Mouse (Mus musculus) T-helper 1 cell (primary cell): Measurements from ENCODE around the gene Klc3.

Experiments
- in situ Hi-C: fragments of 300-600 bp; cut with MboI, MseI; formaldehyde crosslinking; loops from one replicate; pipeline ENCODE4 v1.15.1; 2025; ENCODE audit warnings: high pct_unique_total_duplicates

Klc3 gene

GRCm38 (mm10) chr7:19403731-19404296 is at the start of gene Klc3:
TSS of gene Klc3 (minus strand) at chr7:19404104.
- in situ Hi-C loops: no loop called here

- in situ Hi-C loops: no loop called here
These were observed 45.3 kb upstream of the Klc3 start for GRCm38 (mm10) chr7:19449165-19449564.

GRCm38 (mm10) chr7:19447689-19448088 is 43.8 kb upstream of the Klc3 start:
- in situ Hi-C loops: no loop called here

GRCm38 (mm10) chr7:19444801-19445200 is 40.9 kb upstream of the Klc3 start:
- in situ Hi-C loops: no loop called here

GRCm38 (mm10) chr7:19443344-19443743 is 39.4 kb upstream of the Klc3 start:
- in situ Hi-C loops: no loop called here

GRCm38 (mm10) chr7:19441448-19442091 is 37.7 kb upstream of the Klc3 start:
- in situ Hi-C loops: no loop called here

GRCm38 (mm10) chr7:19437048-19437447 is 33.1 kb upstream of the Klc3 start:
- in situ Hi-C loops: no loop called here

- in situ Hi-C loops: no loop called here
These were observed 32.4 kb upstream of the Klc3 start for GRCm38 (mm10) chr7:19436276-19436675.

- in situ Hi-C loops: no loop called here
These were observed 28.6 kb upstream of the Klc3 start for GRCm38 (mm10) chr7:19432475-19432874.

- in situ Hi-C loops: no loop called here
These were observed 26.5 kb upstream of the Klc3 start for GRCm38 (mm10) chr7:19430402-19430801.

GRCm38 (mm10) chr7:19429726-19430125 is 25.8 kb upstream of the Klc3 start:
- in situ Hi-C loops: no loop called here

- in situ Hi-C loops: no loop called here
These were observed 24.2 kb upstream of the Klc3 start for GRCm38 (mm10) chr7:19427999-19428650.

- in situ Hi-C loops: no loop called here
These were observed 23.0 kb upstream of the Klc3 start for GRCm38 (mm10) chr7:19426888-19427287.

- in situ Hi-C loops: no loop called here
These were observed 22.4 kb upstream of the Klc3 start for GRCm38 (mm10) chr7:19426349-19426748.

- in situ Hi-C loops: no loop called here
These were observed 20.1 kb upstream of the Klc3 start for GRCm38 (mm10) chr7:19424051-19424450.

- in situ Hi-C loops: no loop called here
These were observed 19.2 kb upstream of the Klc3 start for GRCm38 (mm10) chr7:19423083-19423482.

GRCm38 (mm10) chr7:19420821-19421636 is 17.1 kb upstream of the Klc3 start:
- in situ Hi-C loops: no loop called here

- in situ Hi-C loops: no loop called here
These were observed 16.2 kb upstream of the Klc3 start for GRCm38 (mm10) chr7:19420121-19420520.

GRCm38 (mm10) chr7:19416590-19416989 is 12.7 kb upstream of the Klc3 start:
- in situ Hi-C loops: no loop called here

GRCm38 (mm10) chr7:19413525-19413924 is 9.6 kb upstream of the Klc3 start:
- in situ Hi-C loops: loop anchor here (5.0 kb wide), 1 partner anchor 84 kb away; no protein-coding TSS in a partner anchor

- in situ Hi-C loops: loop anchor here (5.0 kb wide), 1 partner anchor 86 kb away; no protein-coding TSS in a partner anchor
These were observed 7.9 kb upstream of the Klc3 start for GRCm38 (mm10) chr7:19411783-19412182.

GRCm38 (mm10) chr7:19410766-19411344 is 7.0 kb upstream of the Klc3 start:
- in situ Hi-C loops: loop anchor here (5.0 kb wide), 1 partner anchor 86 kb away; no protein-coding TSS in a partner anchor
